Mouse (Mus musculus) regulatory T cell (primary cell): ENCODE results near the gene Kdr.

Experiments
- in situ Hi-C: fragments of 300-600 bp; cut with MboI, MseI; formaldehyde crosslinking; loops from one replicate; pipeline ENCODE4 v1.15.1; 2025; ENCODE audit warnings: high pct_unique_total_duplicates

The Kdr gene

DNA sequence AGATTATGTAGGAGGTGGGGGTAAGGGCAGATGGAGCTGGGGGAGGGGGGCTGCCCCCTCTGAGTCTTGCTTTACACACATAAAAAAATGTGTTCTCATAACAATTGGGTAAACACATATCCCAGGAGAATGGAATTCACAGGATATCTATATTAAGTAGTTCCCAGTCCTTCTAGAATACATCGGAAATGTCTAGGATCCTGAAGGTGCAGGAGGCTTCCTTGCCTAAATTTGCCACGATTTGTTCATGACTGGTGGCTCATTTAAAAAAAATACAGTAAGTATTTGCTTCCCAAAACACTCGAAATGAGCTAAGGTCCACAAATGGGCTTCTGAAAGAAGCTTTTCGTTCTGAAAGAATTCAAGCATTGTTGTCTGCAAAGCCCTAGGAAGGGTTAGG lies 61.0 kb downstream of the Kdr start:
- in situ Hi-C loops = no loop called here

DNA sequence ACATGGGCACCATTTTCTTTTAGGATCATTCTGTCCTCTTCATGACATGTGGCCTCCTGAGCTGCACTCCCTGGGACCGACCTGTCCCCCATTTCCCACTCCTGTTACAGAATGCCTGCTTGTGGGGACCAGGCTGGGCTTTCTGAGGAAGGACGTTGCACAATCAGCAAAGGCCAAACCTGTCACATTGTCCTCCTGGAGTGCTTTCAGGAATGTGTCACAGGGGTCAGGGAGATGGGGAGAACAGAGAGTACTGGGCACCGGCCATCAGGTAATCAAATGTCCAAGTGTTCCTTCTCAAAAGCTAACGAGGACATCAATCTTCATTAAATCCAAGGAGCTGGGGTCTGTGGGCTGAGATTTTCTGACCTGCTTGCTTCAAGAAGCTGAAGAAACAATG lies 72.2 kb downstream of the Kdr start:
- in situ Hi-C loops = no loop called here

DNA sequence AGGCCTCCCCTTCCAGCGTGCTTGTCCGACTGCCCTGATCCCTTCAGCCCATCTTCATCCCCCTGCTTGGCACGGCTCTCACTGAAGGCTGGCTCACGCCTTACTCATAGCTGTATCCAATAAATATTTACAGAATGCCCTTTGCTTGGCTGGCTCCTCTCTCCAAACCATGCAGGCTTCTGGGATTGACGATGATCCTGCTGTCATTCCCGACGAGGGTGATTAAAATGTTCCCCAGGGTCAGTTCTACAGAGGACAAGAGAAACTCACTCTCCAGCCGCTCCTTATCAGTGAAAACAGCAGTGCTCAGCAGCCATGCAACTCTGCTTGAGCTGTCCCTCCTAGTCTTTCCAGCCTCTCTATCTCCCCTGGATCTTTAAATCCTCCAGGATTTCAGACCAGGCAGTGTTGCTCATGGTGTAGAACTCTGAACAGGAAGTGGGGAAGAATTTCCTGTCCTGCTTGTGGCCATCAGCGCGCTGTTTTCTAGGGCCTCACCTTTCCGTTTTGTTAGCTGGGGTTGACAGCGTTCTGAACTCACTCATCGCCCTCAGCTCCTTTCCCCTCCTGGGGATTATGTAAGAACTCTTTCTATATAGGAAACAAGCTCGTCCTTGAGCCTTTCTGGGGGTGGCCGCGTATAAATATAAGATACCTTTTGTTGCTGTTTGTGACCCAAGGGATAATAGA lies 77.9 kb downstream of the Kdr start:
- in situ Hi-C loops = no loop called here

GRCm38 (mm10) chr5:75895351-75895750 lies 82.9 kb downstream of the Kdr start:
- in situ Hi-C loops = no loop called here

DNA sequence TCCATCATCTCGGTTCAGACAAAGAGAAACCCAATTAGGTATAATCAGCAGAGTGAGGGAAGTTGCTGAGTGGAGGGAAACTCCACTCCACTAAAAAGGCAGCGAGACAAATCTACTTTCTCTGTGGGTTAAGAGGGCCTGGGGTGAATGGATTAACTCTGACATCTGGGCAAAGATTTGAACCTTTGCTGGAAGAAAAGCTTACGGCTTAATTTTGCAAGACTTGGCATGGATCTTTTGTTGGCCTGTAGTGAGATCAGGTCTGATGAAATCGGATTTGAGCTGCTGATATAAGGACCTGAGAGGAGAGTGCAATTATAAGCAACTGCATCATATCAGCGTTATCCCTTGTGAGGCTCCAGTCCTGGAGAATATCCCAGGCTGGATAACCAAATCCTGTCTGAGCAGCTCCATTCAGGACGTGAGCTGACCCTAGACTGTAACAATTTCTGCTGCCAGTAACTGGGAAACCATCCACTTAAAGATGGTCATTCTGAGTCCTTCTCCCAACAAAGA lies 85.2 kb downstream of the Kdr start:
- in situ Hi-C loops = no loop called here
